Mouse (Mus musculus) C2C12 (cell line): ENCODE data around the gene Msi2. TPM values are rescaled to one million over a fixed set of nuclear protein-coding genes. Genes with fewer than 3 reads are reported as not detected.

ENCODE experiments used
- H3K27me3 ChIP-seq: one replicate; pipeline ENCODE4 v1.6.1; 2011; ENCODE audit not compliant: control insufficient read depth, insufficient read depth, insufficient read length
- H3K36me3 ChIP-seq: one replicate; pipeline ENCODE4 v1.6.1; 2011; ENCODE audit not compliant: control insufficient read depth, insufficient read depth
- H3K4me3 ChIP-seq: one replicate; pipeline ENCODE4 v1.5.1; 2011; ENCODE audit warnings: mild to moderate bottlenecking, control low read depth; ENCODE audit not compliant: poor library complexity, insufficient read depth, severe bottlenecking
- H3K79me2 ChIP-seq: one replicate; pipeline ENCODE4 v1.6.1; 2011; ENCODE audit not compliant: control insufficient read depth, insufficient read depth
- H3K79me3 ChIP-seq: one replicate; pipeline ENCODE4 v1.6.1; 2011; ENCODE audit warnings: low read depth, control low read depth
- H3ac ChIP-seq: one replicate; pipeline ENCODE3; 2011; ENCODE audit warnings: low read depth; ENCODE audit not compliant: control insufficient read depth, insufficient read length
- CEBPB ChIP-seq: IDR thresholded peaks from one replicate; pipeline ENCODE4 v1.6.1; 2011; ENCODE audit warnings: low read depth, mild to moderate bottlenecking, control low read depth, moderate library complexity
- CTCF ChIP-seq: IDR thresholded peaks from one replicate; pipeline ENCODE4 v1.5.1; 2011; ENCODE audit not compliant: control insufficient read depth, insufficient read depth, insufficient read length
- FOSL1 ChIP-seq: IDR thresholded peaks from one replicate; pipeline ENCODE4 v1.8.0; 2011; ENCODE audit warnings: mild to moderate bottlenecking, low read length; ENCODE audit not compliant: poor library complexity, insufficient read depth, severe bottlenecking
- MAX ChIP-seq: IDR thresholded peaks from one replicate; pipeline ENCODE4 v1.6.1; 2011; ENCODE audit warnings: mild to moderate bottlenecking, control low read depth
- MYOD1 ChIP-seq: IDR thresholded peaks from one replicate; pipeline ENCODE4 v1.6.1; 2011; ENCODE audit warnings: low read depth; ENCODE audit not compliant: control insufficient read depth, insufficient read length
- MYOG ChIP-seq: IDR thresholded peaks from one replicate; pipeline ENCODE4 v1.6.1; 2011; ENCODE audit not compliant: control insufficient read depth, insufficient read length; ENCODE audit errors: extremely low read depth
- USF1 ChIP-seq: IDR thresholded peaks from one replicate; pipeline ENCODE4 v1.6.1; 2011; ENCODE audit warnings: low read depth, mild to moderate bottlenecking, control low read depth, moderate library complexity
- polyA plus RNA-seq: library from polyadenylated mRNA; unstranded; fragments of >200 nt; fragmentation: generic; extraction: Trizol; gene quantifications from one replicate; pipeline ENCODE4 v1.2.1, GENCODE M21; 2012; ENCODE audit warnings: missing spikeins

Msi2 gene
- polyA plus RNA-seq, 1 experiment: 8.4 TPM

DNA sequence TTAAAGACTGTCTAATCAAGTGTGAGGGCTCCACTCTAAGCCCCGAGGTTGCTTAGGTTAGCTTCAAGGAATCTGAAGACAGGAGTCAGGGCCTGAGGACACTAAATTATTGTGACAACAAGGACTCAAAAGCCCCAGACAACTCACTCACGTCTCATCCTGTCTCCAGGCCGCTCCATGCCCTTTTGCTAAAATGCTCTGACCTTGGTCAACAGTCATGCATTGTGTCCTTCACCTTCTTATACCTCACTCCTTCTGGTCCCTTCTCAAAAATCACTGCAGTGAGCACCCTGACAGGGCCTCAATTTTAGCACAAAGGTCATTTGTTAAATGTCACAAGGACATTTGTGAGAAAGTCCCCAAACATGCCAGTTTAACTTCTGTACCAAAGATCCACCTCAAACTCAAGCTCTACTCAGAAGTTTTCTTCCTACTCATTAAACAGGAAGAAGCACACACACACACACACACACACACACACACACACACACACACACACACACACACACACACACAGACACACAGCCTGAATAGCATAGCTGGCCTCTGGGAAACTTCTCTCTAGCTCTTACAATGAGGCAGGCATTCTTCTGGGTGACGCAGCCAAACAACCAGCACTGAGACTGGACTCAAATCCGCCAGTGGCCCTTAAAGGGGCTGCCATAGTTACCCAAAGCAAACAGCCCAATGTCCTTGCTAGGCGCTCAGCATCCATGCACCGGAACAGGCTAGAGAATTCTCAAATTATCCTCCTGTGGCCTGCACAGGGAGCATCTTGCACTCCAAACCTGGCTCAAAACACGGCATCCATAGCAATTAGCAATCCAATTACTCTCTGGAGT is 178.5 kb downstream of the Msi2 start:
- no peaks in the 10 kb centered on the region for H3K36me3 ChIP-seq
- TF ChIP-seq MYOD1: no peak
- TF ChIP-seq USF1: no peak
- no peak for TF ChIP-seq CTCF
- TF ChIP-seq MYOG: no peak
- no peak for TF ChIP-seq MAX
- TF ChIP-seq FOSL1: no peak
- no peak for TF ChIP-seq CEBPB
- no peak overlapping the region for H3ac ChIP-seq
- H3K27me3 ChIP-seq: no peaks in the 10 kb centered on the region
- no peak overlapping the region for H3K4me3 ChIP-seq
- H3K79me3 ChIP-seq: peaks cover 3% of the 10 kb centered on the region
- peaks cover 8% of the 10 kb centered on the region for H3K79me2 ChIP-seq

DNA sequence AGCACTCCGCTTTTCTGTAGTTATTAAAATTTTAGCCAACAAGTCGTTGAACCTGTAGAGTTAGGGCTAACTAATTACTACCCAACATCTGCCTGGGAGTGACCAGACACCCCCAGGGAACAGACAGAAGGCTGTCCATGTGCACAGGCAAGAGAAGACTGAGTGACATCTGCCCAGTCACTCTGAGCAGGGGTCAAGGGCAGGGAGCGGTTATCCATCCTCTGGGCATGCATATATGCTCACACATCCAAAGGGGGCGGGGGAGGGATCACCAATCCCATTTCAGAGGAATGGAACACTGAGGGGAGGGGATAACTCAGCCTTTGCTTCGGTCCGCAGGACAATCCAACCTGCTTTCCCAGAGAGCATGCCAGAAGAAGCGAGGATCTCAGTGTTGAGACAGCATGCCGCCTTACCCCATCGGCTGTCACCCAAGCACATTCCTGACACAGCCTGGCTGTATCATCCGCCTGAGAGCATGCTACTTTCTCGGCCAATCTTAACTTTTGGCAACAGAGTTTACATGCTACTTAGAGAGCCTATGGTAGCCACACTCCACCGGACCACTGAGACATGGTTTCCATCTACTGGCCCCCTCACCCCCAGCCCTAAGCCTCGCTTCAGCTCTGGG is 179.5 kb downstream of the Msi2 start:
- TF ChIP-seq MYOD1: no peak
- TF ChIP-seq USF1: no peak
- no peak for TF ChIP-seq MAX
- Histone ChIP-seq H3K4me3 (no peak overlapping the region), H3ac (no peak overlapping the region), H3K79me3 (peaks cover 3% of the 10 kb centered on the region), H3K27me3 (no peaks in the 10 kb centered on the region), H3K36me3 (no peaks in the 10 kb centered on the region), H3K79me2 (peaks cover 8% of the 10 kb centered on the region)

DNA sequence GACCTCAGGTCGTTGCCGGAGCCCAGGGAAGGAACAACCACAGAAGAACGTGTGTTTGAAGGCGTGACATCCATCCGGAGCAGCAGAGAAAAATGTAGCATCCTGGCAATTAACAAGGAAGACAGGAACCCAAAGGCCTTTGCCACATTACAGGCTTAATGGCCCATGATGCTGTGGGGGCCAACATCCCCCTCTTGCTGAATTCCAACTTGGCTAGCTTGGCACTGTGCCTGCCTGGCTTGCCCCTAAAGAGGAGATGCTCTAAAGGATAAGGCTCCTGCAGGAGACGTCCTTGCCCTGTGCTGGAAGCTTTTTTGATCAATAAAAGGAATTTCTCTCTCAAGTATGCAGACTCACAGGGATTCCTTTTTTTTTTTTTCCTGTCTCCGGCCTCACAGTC is 181.0 kb downstream of the Msi2 start:
- TF ChIP-seq CTCF: no peak
- TF ChIP-seq MYOD1: no peak
- no peak for TF ChIP-seq FOSL1
- TF ChIP-seq MAX: no peak
- TF ChIP-seq USF1: no peak
- TF ChIP-seq CEBPB: no peak
- TF ChIP-seq MYOG: no peak

DNA sequence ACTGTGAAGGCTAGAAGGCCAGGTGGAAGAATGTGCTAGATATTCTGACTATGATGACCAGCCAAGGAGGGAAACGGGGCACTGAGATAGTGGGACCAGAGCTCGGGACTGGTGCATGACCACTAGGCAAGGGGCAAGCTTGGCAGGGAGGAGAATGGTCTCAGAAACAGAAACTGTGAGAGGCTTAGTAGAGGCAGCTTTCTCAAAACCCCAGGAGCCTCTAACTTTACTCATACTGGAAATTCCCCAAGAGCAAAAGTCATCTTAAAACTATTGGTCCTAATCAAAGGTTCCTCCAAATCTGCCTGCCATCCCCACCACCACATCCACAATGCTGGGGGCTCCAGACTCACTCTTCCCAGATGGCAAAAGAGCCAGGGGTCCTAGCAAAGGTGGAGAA is 181.5 kb downstream of the Msi2 start:
- Histone ChIP-seq H3K36me3 (no peaks in the 10 kb centered on the region), H3ac (no peak overlapping the region), H3K4me3 (no peak overlapping the region), H3K79me2 (peaks cover 7% of the 10 kb centered on the region), H3K27me3 (no peaks in the 10 kb centered on the region), H3K79me3 (peaks cover 3% of the 10 kb centered on the region)
- TF ChIP-seq CTCF: no peak
- no peak for TF ChIP-seq MAX

More for the DNA sequence above, 181.0 kb downstream of the Msi2 start:
- Histone ChIP-seq H3ac (no peak overlapping the region), H3K4me3 (no peak overlapping the region), H3K36me3 (no peaks in the 10 kb centered on the region), H3K79me3 (peaks cover 3% of the 10 kb centered on the region), H3K79me2 (peaks cover 8% of the 10 kb centered on the region), H3K27me3 (no peaks in the 10 kb centered on the region)

DNA sequence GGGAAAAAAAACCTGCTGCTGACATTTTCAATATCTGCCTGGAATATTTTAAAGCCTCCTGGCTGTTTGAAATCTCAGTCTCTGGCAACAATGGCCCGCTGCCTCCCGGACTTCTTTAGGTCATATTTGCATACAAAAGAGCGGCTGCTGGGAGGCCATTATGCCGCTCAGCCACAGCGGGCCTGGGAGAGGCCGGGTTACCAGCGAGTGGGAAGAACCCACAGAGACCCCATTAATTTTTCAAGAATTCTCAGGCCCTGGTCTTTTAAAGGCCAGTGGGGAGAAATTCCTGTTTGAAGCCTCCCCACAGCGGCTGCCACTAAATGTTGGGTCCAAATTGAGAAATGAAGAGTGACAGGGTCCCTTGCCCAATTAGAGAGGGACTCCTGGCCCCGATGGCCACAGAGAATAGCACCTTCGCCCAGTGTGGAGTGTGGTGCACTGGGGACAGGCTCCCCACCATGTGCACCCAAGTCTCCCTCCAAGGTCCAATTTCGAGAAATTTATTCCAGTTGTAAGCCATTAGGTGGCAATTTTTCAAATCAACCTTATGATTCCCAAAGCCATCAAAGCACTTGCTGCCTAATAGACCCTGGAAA is 183.9 kb downstream of the Msi2 start:
- H3K36me3 ChIP-seq: peaks cover 5% of the 10 kb centered on the region
- H3K79me2 ChIP-seq: no peaks in the 10 kb centered on the region
- TF ChIP-seq CTCF (no peak), CEBPB (no peak), MAX (no peak), MYOG (no peak), USF1 (no peak), MYOD1 (no peak), FOSL1 (no peak)

More for the DNA sequence above, 183.9 kb downstream of the Msi2 start:
- no peak overlapping the region for H3ac ChIP-seq
- H3K27me3 ChIP-seq: no peaks in the 10 kb centered on the region
- H3K4me3 ChIP-seq: no peak overlapping the region
- no peaks in the 10 kb centered on the region for H3K79me3 ChIP-seq
